Mouse (Mus musculus) thymus, adult 2 months (tissue): ENCODE measurements around the gene Iqcf3.
A peak's percentile ranks its signal among the peaks of the same experiment; 100 is the strongest.

Source experiments
- CTCF ChIP-seq: fragments of 200-500 bp; IDR thresholded peaks from 2 replicates; pipeline ENCODE4 v1.5.1; 2012; ENCODE audit warnings: mild to moderate bottlenecking, control low read depth, low read length, moderate library complexity, borderline replicate concordance; ENCODE audit not compliant: control insufficient read depth, poor library complexity, insufficient read depth; ENCODE audit errors: extremely low read depth
- POLR2A ChIP-seq: fragments of 200-500 bp; IDR thresholded peaks from 2 replicates; pipeline ENCODE4 v1.6.1; 2012; ENCODE audit warnings: mild to moderate bottlenecking, low read length, control low read depth, moderate library complexity; ENCODE audit not compliant: control insufficient read depth, poor library complexity, insufficient read depth; ENCODE audit errors: extremely low read depth

DNA sequence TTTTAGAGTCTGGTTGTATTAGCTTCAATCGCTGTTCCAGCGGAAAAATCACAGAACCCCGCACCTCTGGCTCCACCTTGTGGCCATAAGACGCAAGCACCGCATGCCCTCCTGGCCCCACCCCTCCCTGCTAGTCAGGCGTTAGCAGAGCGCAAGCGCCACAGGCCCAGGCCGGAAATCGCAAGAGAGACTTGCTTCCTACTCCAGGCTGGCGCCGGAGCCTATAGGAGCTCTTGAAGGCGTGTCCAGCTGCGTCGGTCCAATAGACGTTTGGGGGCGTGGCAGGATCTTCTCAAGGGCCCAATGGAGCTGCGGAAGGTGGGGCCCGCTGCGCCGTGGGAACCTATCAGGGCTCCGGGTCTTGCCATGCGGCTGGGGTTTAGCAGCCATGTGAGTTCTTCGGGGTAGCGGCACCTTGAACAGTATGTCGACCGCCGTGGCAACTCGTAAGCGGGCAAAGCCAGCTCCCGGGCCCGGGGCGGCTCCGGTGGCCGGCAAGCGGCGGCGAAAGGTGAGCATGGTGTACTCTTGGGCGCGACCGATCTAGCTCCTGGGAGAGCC, 84.4 kb downstream of the Iqcf3 start, which contains the start of gene Parp3:
- peak; percentile 61 for TF ChIP-seq POLR2A
- peak; percentile 97 for TF ChIP-seq CTCF
